Mouse (Mus musculus) heart, postnatal 0 days (tissue): ENCODE measurements at regions not wholly inside any gene's neighbourhood (a gene's known extent, or its start where the extent isn't known, plus 50 kb on each side); places are given as distances from the start of the nearest gene placed in this dataset.

Source experiments
- CTCF ChIP-seq: IDR thresholded peaks from 2 replicates; pipeline ENCODE4 v1.5.1; 2016; ENCODE audit warnings: antibody characterized with exemption, control low read depth, low read depth
- EP300 ChIP-seq: IDR thresholded peaks from 2 replicates; pipeline ENCODE4 v1.6.1; 2016; ENCODE audit warnings: antibody characterized with exemption, low read depth

DNA sequence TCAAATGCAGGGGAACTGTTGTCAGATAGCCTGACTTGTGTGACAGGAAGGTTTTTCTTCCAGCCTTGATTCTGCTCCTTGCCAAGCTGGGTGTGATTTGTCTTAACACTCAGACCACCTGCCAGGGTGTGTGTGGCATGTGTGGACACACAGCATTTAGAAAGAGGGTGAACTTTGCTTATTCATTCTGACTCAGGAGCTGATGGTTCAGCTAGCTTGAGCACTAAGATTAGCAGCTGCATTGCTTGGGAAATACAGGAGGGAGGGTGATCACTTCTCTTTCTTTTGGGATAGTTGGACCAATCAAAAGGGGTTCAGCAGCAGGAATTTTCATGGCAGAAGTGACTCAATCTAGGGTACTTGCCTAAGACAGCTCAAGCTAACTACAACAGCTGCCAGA lies 482.7 kb upstream of the Fam160b2 start:
- no peak for TF ChIP-seq CTCF
- no peak for TF ChIP-seq EP300
